Mouse (Mus musculus): Measurements from ENCODE around the gene Rbm8a.

The Rbm8a gene

DNA sequence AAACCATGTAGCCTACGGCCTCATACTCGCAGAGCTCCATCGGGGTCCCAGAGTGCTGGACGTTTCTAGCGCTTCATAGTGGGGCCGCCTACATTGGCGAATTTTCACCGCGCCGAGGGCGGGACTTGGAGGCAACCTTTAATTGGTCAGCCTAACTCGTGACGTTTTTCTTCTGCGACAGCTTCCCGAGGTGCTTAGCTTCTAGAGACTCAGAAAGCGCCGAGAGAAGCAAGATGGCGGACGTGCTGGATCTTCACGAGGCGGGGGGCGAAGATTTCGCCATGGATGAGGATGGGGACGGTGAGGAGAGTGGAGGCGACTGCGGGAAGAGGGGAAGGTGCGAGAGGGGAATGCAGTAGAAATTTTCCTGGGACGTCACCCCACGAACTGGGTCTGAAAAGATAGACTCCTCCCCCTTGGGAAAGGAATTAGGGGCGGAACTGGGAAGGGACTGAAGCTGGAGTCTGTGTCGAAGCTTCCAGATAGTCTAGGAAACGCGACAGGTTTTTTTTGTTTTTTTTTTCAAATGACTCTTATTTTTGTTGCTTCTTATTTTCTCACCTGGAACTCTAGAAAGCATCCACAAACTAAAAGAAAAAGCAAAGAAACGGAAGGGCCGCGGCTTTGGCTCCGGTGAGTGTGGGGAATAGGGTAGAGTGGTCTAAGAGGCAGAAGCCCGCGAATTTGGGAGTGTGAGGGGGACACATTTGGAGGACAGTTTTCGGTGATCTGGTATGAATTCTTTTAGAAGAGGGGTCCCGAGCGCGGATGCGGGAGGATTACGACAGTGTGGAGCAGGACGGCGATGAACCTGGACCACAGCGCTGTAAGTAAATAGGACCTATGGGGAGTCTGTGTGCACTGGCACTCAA is at the start of gene Rbm8a:
TSS of gene Rbm8a (plus strand) at position 205 of the 872 bp plus-strand sequence.
- peak; percentile 94 for DNase-seq

DNA sequence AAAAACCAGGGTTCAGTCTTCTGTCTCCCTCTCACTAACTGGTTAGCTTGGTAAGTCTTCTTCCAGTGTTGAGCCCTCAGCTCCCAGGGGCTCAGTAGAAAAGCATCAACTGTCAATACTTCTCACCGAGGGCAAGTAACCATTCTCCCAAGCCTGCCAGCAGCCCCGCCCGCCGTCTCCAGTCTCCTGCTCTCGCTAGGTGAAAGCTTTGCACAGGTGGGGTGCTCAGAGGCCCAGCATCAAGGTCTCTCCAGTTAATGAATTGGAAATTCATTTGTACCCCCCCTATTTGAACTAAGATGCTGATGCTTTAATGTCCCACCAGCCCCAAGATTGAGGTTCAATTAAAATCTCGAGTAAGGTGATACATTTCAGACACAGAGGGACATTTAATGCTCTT is 48.6 kb upstream of the Rbm8a start:
- DNase-seq, result no peak

DNA sequence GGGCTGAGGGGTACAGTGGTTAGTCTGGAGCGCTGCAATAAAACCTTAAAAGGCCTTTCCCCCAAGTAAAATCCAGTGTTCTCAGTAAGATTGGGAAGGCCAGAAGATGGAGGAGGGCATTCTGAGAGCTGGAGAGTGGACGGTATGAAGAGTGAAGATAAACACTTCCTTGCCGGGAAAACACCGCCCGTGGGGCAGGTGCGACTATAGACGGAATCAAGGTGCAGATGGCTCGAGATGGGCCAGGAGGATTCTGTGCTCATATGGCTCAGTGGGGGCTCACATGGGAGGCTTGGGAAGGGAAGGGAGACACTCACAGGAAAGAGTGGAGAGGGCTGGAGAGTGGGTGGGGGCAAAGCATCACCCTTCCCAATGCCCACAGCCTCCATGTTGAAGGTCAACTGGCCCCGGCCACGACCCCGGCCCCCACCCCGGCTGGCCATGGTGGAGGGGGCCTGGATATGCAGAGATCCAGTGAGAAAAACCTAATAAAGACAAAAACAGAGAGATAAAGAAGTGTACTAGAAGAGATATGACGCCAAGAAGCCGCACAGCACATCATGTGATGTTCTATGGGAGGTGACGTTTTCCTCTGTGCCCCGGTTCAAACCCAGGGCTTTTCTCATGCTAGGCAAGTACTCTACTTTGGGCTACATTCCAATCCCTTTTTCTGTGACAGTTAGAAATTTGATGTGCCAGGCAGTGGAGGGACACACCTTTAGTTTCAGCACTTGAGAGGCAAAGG is 47.8 kb upstream of the Rbm8a start:
- DNase-seq, result no peak

DNA sequence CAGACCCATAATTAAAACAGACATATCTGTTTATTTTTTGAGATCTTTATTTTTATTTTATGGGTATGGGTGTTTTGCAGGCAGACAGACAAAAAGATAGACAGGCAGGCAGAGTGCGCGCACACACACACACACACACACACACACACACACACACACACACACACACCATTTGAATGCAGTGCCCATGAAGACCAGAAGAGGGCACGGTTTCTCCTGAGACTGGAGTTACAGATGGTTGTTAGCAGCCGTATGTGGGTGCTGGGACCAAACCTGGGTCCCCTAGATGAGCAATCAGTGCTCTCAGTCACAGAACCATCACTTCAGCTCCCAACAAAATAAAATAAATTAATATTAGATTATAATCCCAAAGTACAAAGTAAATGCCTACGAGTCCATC is 46.3 kb upstream of the Rbm8a start:
- DNase-seq, result no peak

DNA sequence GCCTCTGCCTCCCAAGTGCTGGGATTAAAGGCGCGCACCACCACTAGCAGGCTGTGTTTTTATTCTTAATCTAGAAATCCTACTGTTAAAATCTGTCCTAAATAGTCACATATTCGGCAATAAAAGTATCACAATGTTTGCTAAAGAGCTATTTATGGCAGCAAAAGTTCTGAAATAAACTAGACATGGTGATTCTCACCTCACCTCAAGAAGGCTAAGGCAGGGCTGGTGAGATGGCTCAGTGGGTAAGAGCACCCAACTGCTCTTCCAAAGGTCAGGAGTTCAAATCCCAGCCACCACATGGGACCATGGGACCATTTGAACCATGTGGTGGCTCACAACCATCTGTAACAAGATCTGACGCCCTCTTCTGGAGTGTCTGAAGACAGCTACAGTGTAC is 39.1 kb upstream of the Rbm8a start:
- no peak for DNase-seq

DNA sequence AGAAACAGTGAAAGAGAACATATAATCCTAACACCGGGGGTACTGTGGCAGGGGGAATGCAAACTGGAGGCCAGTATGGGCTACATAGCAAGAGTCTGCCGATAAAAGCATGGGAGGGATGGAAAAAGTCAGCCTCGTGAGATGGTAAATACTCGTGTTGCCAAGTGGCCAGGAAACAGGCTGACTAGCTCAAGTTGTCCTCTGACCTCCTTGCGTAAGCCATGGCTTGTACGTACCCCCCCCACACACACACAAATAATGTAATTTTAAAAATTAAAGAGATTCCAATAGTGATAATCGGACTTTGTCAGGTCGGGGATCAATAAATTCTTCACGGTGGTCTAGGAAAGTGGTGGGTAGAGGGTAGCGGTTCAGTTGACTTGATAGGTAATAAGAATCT is 36.4 kb upstream of the Rbm8a start:
- no peak for DNase-seq

DNA sequence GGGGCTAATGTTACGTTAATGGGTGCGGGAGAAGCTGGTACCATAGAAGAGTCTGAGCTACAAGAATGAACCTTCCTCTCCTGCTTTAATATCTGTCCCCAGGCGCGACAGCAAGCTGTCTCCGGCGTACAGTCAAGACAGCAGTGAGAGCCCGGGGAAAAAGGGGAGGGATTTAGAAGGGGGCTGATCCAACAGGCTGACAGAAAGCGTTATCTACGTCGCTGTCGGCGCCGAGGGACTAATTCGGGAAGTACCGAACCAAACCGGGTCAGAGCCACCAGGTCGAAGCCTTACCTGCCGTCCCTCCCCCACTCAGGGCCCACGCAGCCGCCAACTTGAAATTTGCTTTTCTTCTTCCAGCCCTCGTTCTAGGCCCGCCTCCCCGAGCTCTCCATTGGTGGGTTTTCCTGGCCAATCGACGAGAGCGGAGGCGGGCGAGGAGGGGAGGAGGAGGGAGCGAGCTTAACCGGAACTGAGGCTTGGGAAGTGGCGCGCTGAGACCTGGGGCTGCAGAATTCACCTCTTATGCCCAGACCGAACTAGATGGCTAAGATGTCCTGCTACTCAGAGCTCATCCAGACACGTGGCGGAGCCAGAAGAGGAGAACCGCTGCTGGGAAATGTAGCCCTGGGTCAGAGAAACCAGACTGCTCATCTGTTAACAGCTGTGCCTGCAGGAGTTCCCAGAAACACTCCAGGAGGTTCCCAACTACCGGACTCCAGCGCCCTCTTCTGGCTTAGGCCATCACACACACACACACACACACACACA is 35.8 kb upstream of the Rbm8a start, which contains the start of gene Polr3gl:
TSS of gene Polr3gl (minus strand) at position 392 of the 771 bp plus-strand sequence.
- peak; percentile 95 for DNase-seq

DNA sequence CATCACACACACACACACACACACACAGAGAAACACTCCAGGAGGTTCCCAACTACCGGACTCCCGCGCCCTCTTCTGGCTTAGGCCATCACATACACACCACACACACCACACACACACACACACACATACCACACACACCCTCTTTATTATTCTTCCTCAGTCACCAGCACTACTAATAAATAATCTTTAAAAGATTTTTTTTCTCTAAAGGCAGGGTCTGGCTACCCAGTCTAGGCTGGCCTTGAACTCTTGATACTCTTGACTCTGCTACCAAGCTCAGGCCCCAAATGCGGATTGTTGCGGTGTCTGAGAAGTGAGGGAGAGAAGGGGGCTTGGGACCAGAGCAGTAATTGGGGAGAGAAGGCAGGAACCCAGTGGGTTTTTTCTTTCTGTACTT is 34.9 kb upstream of the Rbm8a start:
- DNase-seq, result no peak

DNA sequence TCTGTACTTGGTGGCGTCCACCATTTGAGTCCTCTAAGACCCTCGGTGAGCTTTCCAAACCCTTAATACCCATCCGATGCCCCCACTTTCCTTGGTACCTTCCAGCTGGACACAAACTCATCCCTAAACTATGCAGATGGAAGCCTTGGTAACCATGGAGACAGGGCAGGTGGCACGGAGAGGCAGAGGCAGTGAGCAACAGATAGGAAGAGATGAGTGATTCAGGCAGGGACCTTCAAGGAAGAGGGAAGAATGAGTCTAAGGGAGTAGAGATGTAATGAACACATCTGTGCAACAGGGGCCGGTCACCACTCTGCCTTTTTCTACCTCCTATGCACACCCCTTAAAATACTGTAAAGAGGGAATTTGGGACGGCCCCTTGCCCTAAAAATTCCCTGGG is 34.1 kb upstream of the Rbm8a start:
- DNase-seq, result no peak

DNA sequence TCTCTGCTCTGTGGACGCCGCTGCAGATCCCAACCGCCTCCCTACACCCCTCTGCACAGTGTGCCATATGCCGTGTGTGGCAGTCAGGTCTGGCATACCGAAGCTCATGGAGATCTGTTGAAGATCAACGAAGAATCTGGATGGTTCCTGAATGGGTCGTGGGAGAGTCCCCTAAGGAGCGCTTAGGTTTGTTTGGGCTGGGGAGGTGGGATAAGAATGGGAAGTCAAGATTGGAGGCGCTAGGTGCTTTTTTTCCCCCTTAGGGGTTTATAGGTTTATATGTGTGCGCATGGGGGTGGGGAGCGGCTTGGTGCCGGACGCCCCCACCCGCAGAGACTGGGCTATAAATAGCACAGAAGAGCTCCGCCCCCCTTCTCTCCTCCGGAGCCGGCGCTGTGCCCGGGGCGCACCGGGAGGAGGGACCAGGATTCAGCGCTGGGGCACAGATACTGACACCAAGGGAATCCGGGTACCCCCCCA is 33.5 kb upstream of the Rbm8a start, which contains the start of gene Ankrd34a:
TSS of gene Ankrd34a (plus strand) at position 409 of the 480 bp plus-strand sequence.
- DNase-seq, result no peak

DNA sequence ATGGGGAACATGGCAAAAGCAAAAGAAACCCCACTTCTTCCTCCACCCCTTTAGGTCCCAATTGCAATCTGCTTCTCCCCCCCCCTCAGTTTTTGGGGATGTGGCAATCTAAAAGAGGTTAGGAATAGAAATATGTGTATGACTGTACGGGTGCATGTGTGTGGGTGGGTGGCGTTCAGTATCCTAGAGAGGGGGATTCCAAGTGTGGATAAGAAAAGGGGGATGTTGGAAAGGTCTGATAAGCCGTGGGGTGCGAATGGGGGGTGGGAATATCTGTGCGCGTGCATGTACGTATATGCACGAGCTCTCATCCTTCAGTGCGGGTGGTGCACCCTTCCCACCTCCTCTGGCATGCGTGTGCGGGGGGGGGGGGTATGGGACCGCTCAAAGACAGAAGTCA is 32.9 kb upstream of the Rbm8a start:
- DNase-seq, result no peak

DNA sequence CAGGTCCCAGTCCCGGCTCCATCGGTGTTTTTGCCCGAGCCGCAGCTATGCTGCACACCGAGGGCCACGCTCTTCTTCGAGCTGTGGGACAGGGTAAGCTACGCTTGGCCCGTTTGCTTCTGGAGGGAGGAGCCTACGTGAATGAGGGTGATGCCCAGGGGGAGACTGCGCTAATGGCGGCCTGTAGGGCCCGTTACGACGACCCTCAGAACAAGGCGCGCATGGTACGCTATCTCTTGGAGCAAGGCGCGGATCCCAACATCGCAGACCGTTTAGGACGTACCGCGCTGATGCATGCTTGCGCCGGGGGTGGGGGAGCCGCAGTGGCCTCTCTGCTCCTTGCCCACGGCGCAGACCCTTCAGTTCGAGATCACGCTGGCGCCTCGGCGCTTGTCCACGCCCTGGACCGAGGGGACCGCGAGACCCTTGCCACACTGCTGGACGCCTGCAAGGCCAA is 32.3 kb upstream of the Rbm8a start:
- no peak for DNase-seq

DNA sequence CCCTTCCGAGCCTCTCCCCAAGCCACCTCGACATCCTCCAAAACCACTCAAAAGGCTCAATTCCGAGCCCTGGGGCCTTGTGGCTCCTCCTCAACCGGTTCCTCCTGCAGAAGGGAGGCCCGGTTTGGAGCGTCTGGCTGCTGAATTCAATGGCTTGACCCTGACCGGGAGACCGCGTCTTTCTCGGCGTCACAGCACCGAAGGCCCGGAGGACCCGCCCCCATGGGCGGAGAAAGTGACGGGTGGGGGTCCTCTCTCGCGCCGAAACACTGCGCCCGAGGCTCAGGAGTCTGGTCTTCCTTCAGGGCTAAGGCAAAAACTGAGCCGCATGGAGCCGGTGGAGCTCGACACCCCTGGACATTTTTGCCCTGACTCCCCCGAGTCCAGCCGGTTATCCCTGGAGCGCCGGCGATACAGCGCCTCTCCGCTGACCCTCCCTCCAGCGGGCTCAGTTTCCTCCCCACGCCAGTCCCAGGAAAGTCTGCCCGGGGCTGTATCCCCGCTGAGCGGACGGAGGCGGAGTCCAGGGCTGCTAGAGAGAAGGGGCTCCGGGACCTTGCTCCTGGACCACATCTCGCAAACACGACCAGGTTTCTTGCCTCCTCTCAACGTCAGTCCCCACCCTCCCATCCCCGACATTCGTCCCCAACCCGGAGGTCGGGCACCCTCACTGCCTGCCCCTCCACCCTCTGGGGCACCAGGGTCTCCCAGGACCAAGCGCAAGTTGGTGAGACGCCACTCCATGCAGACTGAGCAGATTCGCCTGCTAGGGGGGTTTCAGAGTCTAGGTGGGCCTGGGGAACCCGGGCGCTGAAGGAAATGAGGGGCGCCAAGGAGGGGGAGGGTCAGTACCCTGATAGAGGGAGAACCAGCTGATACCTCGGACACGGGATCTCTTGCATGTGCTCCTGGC is 31.3 kb upstream of the Rbm8a start:
- DNase-seq, result no peak

DNA sequence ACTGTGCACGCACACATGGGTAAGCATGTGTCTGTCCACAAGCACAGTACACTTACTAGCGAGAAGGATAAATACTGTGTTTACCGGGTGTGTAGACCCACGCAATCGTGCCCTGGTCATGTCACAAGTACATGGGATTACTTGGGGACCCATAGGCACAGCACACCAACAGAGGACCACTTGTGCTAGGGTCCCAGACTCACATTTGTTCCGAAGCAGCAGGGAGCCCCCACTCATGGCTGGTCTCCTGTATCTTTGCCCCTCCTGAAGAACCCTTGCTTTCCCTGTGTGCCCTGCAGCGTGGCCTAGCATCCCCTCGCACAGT is 30.7 kb upstream of the Rbm8a start:
- no peak for DNase-seq

DNA sequence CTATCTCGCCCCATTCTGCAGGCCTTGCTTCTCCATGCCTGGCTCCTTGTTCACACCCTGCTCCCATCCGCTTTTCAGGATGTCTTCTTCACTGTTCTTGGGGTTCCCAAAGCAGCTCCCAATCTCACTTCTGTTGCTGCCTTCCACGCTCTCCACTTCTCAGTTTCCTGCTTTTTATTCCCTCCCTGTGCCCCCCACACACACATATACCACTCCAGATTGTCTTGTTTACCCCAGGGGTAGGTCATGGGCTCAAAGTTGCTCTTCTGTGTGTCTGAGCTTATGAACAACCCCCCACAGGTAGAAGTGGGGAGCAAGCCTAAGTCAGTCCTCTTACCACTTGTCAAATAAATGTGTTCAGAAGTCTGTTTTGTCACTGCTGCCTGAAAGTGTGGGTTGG is 30.3 kb upstream of the Rbm8a start:
- DNase-seq, result no peak

DNA sequence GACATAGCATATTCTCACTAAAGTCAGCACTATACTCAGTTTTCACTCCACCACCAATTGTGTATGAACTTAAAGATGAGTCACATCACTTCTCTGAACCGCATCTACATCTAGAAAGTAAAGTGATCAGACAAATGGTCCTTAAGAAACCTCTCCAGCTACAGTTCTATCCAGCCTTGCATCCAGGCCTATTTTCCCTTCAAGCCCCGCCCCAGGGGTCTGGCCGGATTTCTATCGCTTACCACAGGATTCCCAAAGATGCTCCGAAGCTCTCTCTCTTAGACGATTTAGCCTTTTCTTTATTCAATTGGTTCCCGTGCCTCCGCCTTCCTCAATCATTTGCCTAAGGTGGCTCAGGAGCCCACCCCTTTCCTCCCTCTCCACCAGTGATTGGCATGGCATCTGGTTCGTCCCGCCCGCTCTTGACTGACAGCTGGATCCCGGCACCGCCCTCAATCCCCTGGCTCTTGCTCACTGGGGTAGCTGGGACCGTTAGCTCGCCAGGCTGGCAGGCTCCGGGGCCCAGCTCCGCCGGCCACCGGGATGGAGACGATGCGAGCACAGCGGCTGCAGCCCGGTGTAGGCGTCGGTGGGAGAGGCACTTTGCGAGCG is 29.0 kb upstream of the Rbm8a start, which contains the start of gene Lix1l:
TSS of gene Lix1l (plus strand) at position 511 of the 612 bp plus-strand sequence.
- peak; percentile 89 for DNase-seq

DNA sequence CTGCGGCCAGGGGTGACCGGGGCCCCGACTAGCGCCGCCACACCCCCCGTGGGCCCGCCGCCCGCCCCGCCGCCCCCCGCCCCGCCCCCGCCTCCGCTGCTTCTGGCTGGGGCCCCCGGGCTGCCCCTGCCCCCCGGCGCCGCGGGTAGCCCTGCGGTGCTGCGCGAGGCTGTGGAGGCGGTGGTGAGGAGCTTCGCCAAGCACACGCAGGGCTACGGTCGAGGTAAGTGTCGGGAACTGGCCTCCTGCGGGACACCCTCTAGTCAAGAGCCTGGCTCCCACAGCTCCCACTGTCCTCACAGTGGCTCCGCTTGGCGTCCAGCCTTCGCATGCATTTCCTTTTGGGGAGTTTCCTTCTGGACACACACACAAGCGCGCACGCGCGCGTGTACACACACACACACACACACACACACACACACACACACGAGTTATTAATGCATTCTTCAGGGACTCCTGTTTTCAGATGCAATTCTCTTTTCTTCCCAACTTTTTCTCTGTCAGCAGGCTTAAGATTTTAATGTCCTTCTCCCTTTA is 28.4 kb upstream of the Rbm8a start:
- DNase-seq, result no peak

DNA sequence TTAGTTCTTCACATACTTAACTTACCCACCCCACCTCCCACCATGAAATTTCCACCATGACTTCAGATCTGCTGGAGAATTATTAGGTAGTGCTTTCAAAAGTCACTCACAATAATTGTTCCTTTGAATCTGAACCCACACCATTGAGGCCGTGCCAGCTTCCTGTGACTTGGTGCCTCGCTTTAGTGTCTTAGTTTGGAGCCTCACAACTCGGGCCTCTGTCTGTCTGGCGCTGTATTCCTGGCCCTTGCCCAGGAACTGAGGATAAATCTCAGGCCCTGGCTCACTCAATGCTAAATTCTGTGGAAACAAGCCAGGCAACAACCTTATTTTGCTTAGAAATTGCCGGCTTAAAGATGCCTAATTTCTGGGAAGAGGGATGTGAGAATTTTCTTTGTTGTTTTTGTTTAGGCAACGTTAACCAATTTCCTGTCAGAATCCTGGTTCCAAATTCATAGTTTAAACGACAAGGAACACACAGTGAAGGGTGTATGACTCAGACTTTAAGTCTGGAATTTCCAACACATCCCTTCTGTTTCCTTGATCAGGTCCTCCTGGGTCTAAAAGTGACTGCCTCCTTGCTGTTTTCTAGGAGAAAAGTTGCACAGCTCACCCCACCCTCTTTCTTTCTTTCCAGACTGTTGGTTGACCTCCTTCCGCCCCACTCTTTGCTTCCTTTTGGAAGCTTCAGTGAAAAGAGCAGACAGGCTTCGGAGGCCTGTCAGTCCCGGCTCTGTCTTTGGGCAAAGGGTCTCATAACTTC is 27.6 kb upstream of the Rbm8a start:
- no peak for DNase-seq

DNA sequence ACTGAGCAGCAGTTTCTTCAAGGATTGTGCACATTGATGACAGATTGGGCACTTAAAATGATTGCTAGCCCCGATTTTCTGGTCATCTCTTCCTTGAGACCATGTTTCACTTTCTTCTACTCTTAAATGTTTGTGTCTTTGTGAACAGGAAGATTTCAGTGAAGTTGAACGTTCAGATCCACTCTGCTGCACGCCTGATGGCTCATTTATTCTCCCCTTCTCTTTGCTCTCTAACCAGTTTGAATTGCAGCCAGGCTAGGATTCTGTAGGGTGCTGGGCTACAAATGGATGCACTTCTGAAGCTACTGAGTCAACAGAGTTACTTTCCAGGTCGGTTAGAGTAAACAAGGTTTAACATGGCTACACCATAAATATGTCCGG is 27.0 kb upstream of the Rbm8a start:
- DNase-seq, result no peak

DNA sequence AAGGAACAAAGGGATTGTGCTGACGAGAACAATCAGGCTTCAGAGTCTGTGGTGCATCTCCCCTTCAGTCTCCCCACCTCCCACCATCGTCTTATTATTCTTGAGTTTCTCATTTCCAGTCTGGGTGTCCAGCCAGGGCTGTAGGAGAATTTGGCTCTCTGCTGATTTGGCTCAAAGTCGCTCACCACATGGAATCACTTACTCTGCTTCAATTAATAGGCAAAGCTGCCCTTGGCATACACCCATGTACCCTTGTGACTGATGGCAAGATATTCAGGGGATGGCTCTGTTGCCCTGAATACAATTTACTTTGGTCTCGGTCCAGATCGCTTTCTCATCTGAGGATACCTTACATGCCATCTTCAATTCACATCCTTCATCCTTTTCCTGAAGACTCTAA is 26.4 kb upstream of the Rbm8a start:
- no peak for DNase-seq
